Mouse (Mus musculus): ENCODE measurements around the gene Lemd1.

Lemd1 gene

DNA sequence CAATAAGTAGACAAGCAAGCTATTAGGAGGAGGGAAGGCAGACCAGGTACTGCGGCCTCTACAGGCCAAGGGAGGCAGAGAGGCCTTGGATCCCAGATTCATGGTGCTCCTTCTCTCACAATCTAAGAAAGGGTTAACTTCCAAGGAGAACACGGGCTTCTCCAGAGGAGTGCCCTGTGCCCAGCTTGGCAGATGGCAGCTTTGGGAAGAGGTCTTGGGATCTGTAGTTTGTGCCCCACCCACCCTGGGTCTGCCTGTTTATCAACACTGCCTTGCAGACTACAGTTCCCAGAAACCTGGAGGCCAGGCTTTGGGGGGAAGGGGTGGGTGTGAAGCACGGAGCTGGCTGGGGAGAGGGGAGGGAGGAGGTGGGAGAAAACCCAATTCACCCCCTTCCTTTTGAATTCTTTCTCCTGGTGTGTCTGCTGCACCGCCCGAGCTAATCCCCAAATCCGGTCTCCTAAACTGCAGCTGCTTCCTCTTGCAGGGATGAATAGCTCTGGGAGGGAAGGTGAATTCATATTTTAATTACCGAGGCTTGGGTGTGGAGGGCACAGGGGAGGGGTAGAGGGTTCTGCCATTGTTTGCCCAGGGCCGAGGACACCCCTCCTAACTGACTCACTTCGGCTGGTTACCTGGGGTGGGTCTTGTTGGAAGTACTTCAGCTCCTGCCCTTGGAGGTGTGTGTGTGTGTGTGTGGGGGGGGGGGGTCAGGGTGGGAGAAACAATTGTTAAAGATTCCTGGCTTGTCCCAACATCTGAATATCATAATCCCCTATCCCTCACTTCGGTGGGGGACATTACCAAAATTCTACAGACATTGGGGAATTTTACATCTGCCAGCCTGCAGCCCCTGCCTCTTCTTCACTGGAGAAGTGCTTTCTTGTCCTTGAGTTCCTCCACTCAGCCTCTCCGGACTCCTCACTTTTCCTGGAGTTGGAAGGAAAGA is 9.6 kb downstream of the Lemd1 start:
- peak; percentile 86 for DNase-seq (ENCODE audit: low read depth, low spot score)

DNA sequence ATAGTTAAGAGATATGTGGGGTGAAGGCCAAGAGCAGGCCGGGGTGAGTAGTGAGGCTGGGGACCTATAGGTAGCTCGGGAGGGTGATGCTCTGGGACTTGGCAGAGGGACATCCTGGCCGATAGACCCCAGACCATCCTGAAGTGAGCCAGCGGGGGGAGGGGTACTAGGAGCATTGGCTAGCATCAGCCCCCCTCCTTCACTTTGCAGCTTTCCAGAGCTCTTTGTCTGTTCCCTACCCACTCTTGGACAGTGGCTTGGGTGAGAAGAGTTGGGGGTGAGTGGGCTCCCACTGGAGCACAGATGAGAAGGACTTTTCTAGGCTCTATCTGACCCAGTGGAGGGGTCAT is 10.3 kb downstream of the Lemd1 start:
- no peak for DNase-seq (ENCODE audit: low read depth, low spot score)

DNA sequence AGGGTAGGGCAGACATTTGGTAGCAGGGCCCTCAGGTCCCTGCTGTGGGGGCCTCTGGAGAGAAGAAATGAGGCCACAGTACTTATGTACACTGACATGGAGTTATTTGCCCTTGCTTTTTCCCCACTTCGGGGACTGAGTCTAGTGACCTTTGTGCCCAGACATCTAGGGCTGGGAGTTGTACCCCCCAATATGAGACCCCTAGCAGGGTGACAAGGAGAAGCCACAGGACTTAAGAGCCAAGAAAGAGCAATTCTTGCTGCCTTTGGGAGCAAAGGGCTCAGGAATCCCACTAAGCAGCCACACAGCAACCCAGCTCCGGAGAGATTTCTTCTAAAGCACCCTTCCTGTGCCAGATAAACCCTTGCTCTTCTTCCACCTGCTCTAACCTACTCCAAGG is 10.7 kb downstream of the Lemd1 start:
- DNase-seq (ENCODE audit: low read depth, low spot score): no peak

DNA sequence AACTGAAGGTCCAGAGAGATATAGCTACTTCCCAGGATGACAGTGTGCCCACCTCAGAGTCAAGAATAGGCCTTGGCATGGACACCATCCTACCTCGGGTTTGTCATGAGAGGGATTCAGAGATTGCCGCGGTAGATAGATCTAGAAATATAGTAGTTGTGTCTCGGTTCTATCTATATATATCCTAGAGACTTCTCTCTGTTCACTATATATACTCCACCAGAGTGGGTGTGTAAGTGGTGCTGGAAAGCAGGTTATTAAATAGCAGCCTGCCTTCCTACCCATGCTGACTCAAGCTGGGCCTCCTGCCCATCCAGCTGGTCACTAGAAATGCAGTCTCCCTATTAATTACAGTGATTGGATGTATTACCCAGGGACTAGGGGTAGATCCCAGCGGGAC is 11.5 kb downstream of the Lemd1 start:
- DNase-seq (ENCODE audit: low read depth, low spot score): no peak

DNA sequence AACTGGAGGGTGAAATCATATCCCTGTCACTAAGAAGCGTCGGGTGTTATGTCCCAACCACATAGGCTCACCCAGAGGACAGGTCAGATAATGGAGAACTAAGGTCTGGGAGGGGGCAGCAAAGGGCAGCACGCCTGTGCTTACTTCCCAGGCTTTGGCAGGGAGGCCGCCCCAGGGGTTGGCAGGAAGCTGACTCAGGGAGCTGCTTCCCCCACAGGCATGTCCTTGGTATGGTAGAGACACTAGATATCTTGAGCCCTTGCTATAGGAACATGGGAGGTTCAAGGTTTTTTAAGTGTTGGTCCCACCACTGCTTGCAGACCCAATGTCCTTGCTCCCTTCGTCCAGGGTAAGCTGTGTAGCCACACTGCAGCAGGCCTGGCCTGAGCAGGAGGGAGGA is 14.7 kb downstream of the Lemd1 start:
- no peak for DNase-seq (ENCODE audit: low read depth, low spot score)

DNA sequence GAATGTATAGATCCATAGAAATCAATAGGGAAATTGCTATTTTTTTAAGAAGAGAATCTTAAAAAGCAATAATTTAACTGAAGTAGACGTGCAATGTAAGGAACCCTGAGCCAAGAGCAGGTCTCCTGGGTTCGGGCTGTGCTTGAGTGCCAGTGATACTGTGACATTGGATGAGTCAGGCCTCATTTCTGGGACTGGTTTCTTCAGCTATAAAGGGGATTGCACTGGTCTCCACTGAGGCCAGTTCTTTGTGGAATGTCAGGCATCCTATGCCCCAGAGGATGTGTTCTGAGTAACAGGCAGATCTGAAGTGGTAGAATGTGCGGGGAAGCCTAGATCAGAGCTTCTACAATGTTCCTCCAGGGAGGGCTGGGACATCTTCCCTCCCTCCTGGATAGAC is 15.6 kb downstream of the Lemd1 start:
- no peak for DNase-seq (ENCODE audit: low read depth, low spot score)

DNA sequence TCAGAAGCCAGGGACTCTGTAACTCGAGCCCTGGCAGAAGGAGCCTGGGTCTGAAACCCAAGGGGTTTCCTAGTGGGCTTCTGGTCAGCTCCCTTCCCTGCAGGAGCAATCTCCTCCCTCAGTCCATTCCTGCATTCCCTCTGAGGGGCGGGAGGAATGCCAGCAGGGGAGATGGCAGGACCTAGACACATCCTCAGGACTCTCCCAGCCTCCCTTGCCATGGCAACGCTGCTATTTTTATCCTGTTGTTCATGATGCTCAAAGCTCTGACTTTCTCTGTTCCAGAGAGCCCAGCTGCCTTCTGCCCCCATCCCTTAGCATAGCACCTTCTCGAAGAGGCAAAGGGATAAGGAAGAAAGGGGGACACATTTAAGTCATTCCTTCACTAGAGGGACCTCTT is 16.9 kb downstream of the Lemd1 start:
- no peak for DNase-seq (ENCODE audit: low read depth, low spot score)

DNA sequence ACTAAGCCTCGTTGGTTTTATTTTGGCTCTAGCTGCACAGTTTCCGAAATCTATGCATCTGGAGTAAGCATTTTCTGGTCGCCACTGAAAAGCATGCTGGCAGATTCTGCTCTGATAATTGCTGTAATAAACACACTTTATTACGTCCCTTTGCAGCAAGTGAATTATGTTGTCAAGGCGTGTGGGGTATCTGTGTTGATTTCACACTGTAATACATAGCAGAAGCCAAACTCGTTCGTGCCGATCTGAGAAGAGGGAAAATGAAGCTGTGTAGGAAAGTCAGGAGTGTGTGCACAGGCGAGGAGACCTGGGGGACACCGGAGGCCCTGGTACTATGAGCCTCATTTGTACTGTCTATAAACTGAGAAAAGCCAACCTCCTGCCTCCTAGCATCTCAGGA is 18.2 kb downstream of the Lemd1 start:
- DNase-seq (ENCODE audit: low read depth, low spot score): no peak

DNA sequence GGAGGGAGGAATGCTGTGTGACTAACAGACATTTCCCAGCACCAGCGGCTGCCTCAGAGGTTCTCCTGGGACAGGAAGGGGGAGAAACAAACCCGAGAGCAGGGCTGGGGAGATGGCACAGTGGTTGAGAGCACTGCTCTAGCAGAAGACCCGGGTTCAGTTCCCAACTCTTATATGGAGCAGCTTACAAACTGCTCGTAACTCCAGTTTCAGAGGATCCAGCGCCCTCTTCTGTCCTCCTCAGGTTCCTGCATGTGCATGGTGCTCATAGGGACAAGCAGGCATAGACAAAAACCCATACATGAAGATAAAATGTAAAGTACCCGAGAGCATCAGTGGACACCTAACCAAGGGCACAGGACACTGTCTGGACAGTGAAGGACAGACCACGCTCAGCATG is 19.7 kb downstream of the Lemd1 start:
- DNase-seq (ENCODE audit: low read depth, low spot score): peak; percentile 58

DNA sequence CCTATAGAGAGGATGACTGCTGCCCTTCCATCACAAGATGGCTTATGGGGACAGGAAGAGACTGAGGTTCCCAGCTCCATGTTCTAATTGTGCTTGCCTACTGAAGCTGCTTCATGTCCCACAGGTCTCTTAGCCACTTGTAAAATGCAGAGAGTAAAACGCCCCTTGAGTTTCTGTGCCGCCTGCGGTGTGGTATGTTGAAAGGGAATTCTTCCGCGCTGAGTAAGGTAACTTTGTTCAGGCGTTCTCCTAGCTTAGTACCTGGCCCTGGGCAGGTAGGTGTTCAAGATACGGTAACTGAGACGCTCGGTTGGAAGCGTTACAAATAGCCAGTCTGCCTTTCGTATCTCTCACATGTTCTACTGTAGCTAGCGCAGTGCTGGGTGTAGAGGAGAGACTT is 20.4 kb downstream of the Lemd1 start:
- DNase-seq (ENCODE audit: low read depth, low spot score): no peak

DNA sequence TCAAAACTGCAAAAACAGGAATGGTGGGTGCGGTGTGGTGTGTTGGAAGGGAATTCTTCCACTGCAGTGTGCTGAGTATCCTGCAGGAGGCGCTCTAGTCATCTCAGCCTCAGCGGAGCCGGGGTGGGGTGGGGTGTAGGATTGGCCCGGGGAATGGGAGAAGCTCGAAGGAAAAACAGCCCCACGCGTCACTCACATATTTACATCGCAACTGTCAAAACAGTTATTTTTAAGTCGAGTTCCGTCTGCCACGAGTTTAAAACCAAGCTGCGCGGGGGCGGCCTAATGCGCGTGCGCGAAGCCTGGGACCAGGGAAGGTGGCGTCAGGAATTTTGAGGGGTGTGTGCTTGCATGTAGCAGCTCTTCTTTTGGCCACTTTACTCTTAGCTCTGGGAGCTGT is 21.0 kb downstream of the Lemd1 start:
- no peak for DNase-seq (ENCODE audit: low read depth, low spot score)

DNA sequence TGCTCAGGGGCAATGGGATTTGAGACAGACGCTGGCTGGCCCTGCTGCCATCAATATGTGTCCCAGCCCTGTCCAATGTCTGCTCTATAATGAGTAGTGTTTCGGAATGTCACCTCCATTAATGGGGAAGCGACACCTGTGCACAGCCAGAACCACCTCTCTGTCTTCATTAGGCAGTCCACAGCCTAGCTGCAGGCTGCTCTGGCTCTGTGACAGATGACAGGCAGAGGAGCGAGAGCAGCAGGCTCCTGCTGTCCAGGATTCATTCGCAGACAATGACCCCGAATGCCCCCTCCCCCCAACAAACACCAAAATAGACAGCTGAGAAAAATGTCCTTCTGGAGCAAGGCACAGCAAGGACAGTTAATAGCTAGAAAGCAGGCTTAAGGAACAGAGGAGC is 21.8 kb downstream of the Lemd1 start:
- no peak for DNase-seq (ENCODE audit: low read depth, low spot score)

DNA sequence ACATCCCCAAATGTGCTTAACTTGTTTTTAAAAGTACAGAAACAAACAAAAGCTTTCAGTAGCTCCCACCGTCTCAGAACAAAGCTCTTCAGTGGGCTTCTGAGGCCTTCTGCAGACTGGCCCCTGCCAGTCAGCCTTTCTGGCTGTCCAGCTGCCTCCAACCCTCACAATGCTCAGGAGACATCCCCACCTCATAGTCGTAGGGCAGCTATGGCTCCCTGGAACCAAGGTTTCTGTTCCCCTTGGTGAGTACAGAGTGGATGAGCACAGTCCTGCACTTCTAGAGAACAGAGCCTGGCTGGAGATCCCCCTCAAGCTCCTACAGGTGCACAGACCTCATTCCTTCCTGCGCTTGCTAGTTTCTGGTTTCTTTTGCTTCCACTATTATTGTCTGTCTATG is 25.0 kb downstream of the Lemd1 start:
- no peak for DNase-seq (ENCODE audit: low read depth, low spot score)

DNA sequence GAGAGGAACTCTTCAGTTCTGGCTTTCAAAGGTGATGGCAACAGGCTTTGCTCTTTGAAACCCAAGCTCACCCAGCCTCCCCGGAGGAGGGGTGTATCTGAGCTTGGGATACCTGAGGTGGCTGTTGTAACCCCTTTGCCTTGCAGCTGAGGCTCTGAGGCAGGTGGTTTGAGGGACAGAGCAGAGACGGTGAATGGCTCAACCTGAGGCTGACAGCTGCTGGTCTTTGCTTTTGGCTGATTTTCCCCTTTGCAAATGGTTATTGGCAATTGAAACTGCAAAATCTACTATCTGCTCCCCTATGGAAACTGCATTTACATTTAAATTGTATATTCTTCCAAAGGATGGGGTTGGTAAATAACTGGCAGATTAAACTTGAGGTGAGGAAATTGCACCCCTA is 30.4 kb downstream of the Lemd1 start:
- no peak for DNase-seq (ENCODE audit: low read depth, low spot score)

DNA sequence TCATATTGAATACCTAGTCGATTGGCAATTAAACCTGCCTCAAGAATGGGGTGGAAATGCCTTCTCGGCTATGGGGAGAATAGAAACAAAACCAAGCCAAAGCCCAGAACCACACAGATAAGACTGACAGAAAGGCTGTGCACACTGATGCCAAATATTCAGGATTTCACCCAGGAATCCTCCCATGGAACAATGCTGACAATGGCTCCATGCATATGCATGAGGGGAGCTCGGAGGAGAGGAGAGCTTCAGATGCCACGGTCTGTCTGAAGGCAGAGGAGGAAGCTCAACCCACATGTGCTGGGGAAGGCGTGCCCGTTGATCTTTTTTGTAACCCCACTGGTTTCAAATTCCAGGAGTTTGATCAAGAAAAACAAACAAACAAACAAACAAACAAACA is 30.9 kb downstream of the Lemd1 start:
- DNase-seq (ENCODE audit: low read depth, low spot score): no peak

DNA sequence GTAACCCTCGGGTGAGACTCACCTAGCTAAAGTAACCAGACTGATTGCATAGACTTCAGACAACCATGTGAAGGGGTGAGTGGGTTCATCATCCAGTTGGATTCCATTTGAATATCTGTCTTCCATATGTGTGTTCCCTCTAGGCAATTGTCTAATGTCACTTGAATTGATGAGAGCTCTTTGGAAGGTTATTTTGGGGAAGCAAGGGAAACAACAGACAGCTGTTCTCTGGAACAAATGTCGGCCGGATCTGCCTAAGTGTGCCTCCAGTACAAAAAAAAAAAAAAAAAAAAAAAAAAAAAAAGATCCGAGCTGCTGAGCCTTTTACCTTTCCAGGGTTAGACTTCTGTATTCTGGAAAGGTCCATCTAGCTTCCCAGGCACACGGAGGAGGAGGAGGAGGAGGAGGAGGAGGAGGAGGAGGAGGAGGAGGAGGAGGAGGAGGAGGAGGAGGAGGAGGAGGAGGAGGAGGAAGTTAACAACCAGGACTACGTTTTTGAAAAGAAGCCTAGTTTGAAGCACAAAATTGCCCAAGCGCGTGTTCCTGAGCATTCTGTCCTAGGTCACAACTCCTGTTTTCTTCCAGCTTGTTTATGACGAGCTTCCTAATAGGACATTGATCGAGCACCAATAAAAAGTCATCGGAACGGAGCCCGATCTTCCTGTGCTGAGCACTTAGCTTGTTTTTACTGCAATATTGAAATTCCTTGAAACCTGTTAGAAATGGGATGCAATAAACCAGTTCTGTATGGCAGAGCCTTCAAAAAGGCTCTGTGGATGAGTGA is 35.3 kb downstream of the Lemd1 start:
- DNase-seq (ENCODE audit: low read depth, low spot score): no peak

DNA sequence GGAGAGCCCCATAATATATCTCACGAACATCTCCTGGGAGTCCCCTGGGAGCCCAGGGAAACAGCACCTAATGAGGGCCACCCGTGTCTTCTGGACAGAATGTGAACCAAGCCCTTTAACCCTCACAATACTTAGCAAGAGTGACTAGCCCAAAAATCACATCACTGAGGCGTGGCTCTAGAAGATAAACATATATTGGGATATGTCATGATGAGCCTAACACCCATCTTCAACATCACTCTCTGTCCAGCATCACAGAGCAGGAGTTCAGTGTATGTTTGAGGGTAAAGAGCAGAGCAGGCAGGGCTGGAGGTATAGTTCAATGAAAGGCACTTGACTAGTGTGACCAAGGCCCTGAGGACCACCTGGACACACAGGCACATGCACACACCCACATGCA is 38.4 kb downstream of the Lemd1 start, which contains the start of gene Gm10188:
Gm10188 (minus strand) TSS at position 101 of the 400 bp plus-strand sequence.
- no peak for DNase-seq (ENCODE audit: low read depth, low spot score)

DNA sequence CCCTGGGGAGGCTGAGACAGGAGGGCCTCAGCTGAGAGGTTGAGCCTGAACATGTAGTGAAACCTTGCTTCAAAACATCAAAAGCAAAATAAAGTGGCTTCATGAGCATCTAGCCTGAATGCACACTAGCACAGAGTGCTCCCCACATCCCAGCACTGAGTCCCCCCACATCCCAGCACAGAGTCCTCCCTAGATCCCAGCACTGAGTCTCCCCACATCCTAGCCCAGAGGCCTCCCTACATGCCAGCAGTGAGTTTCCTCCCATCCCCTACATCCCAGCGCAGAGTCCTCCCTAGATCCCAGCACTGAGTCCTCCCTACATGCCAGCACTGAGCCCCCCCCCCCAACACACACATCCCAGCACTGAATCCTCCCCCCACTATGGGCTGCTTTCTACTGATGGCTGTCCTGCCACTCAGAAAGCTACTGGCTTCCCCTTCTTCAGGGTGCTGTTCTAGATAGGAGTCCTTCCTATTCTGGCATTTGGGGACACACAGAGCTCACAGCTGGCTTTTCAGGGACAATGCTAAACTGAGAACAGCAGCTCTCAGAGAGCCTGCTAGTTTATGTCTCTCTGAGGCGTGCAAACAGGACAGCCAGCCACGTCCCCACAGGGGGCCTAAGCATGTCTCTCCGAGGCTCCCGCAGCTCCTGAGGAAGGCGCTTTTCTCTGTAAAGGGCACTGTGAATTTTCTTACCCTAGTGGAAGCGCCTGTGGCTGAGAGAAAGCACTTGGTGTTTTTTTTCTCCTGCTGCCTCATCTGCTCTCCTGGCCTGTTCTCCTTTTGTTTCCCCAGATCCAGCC is 40.4 kb downstream of the Lemd1 start:
- no peak for DNase-seq (ENCODE audit: low read depth, low spot score)

DNA sequence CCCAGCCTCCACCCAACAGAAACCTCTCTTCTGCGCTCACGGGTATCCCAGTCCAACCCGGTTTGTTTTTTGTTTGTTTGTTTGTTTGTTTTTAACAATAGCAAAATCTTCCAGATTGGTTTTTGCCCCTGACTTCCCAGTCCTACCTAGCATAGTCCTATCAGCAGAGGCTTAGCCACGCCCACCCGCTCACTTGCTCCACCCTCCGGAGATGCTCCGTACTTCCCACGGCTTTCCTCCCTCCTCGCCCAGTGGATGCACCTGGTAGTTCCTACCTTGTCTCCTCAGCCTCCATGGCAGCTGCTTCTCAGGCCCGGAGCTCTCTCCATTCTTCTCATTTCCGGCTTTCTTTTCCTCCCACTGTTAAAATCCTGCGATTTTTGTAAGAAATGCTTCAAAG is 42.3 kb downstream of the Lemd1 start:
- DNase-seq (ENCODE audit: low read depth, low spot score): peak; percentile 80

DNA sequence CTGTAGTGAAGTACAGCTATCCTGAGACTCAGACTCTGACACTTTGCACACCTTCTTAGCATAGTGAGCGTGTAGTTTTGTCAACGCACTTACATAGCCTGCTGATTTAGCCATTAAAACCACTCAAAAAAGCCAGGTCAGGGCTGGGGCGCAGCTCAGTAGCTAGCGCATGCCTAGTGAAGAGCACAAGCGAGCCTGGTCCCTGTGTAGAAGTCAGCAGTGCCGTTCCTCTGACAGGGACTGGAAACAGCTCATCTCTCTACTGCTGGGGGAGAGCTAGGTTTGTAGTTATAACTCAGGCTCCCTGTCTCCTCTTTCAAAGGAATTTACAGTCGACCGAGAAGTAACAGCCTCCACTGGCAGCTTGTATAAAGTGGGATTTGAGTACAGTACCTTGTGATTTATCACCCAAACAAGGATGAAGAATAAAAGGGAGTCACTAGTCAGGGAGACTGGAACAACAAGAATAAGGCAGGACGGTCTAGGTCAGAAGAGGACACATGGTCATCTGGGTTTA is 43.6 kb downstream of the Lemd1 start:
- no peak for DNase-seq (ENCODE audit: low read depth, low spot score)

DNA sequence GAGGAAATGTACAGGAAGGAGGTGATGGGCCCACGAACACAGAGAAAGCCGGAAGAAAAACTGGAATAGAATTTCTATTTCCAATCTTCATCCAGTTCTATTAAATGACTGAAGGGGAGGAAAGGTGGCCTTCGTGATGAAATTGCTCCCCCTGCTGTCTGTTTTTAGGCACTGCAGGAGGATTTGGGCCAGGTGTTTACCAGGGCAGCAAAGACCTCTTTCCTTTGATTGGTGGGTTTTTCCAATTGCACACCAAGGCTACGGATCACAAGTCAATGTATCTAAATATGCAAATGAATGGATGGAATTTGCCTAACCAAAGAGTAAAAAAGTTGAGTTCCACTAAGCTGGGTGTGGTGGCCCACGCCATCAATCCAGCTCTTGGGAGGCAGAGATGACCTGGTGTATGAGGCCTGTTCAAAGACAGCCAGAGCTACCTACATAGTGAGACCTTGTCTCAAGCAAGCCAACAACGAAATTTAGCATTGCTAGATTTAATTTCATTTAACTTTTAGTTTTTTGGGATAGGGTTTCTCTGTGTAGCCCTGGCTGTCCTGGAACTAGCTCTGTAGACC is 46.4 kb downstream of the Lemd1 start:
- peak; percentile 68 for DNase-seq (ENCODE audit: low read depth, low spot score)

DNA sequence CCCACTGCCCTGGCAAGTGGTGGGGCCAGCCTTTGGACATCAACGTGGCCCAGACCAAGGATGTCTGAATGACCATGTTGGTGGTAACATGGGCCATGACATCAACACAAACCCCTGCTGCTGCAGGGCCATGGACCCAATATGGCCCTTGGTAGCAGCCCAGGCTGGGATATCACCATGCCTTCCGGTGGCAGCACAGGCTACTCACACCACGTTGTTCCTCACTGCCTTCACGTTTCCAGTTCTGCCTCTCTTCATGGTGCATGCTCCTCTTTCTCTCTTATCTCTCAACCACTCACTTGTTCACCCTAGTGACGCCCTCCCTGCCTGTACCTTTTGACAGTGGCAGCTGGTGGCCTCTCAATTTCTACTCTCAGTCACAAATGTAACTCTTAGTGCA is 53.8 kb downstream of the Lemd1 start:
- DNase-seq (ENCODE audit: low read depth, low spot score): no peak
